Mouse (Mus musculus) forebrain, embryonic 15.5 days (tissue): ENCODE data around the gene Ppp1r17. TPM values are rescaled to one million over a fixed set of nuclear protein-coding genes. Genes with fewer than 3 reads are reported as not detected.

Experiments used
- ATAC-seq: fragments of 200-750 bp; cut with Nextera tagmentation; replicated peaks from 2 replicates; pipeline ENCODE4 v1.8.0; 2017; ENCODE audit warnings: mild to moderate bottlenecking, moderate TSS enrichment, moderate library complexity
- H3K27ac ChIP-seq: fragments of 300-500 bp; sonication (generic); replicated peaks from 2 replicates; pipeline ENCODE4 v1.5.1; 2015; ENCODE audit warnings: mild to moderate bottlenecking, inconsistent platforms
- H3K27me3 ChIP-seq: fragments of 300-500 bp; sonication (generic); 2 replicates; pipeline ENCODE4 v1.6.1; 2015; ENCODE audit warnings: inconsistent platforms
- H3K36me3 ChIP-seq: fragments of 300-500 bp; sonication (generic); 2 replicates; pipeline ENCODE4 v1.6.1; 2015; ENCODE audit warnings: mild to moderate bottlenecking, inconsistent platforms
- H3K4me1 ChIP-seq: fragments of 300-500 bp; sonication (generic); 2 replicates; pipeline ENCODE4 v1.6.1; 2015; ENCODE audit warnings: inconsistent platforms
- H3K4me2 ChIP-seq: fragments of 300-500 bp; sonication (generic); replicated peaks from 2 replicates; pipeline ENCODE4 v1.6.1; 2015; ENCODE audit warnings: mild to moderate bottlenecking, inconsistent platforms
- H3K4me3 ChIP-seq: fragments of 300-500 bp; sonication (generic); 2 replicates; pipeline ENCODE4 v1.5.1; 2015; ENCODE audit warnings: mild to moderate bottlenecking, inconsistent platforms
- H3K9ac ChIP-seq: fragments of 300-500 bp; sonication (generic); replicated peaks from 2 replicates; pipeline ENCODE4 v1.6.1; 2015; ENCODE audit warnings: mild to moderate bottlenecking, inconsistent platforms
- H3K9me3 ChIP-seq: fragments of 300-500 bp; sonication (generic); 2 replicates; pipeline ENCODE4 v1.6.1; 2016; ENCODE audit warnings: inconsistent platforms
- WGBS: fragments of 180-500 bp; shearing (Covaris S2); methylation state at CpG from one replicate; pipeline ENCODE4 v1.1.7; 2015; ENCODE audit warnings: mixed read lengths; 5-methylcytosine and 5-hydroxymethylcytosine counted together
- polyA plus RNA-seq: library from polyadenylated mRNA; unstranded; fragments of >200 nt; fragmentation: Nextera tagmentation; extraction: Ambion mirVana; gene quantifications from 2 replicates; pipeline ENCODE4 v1.2.1, GENCODE M21; 2015

The Ppp1r17 gene
- polyA plus RNA-seq: 2.3 and 2.6 TPM in 2 replicates

DNA sequence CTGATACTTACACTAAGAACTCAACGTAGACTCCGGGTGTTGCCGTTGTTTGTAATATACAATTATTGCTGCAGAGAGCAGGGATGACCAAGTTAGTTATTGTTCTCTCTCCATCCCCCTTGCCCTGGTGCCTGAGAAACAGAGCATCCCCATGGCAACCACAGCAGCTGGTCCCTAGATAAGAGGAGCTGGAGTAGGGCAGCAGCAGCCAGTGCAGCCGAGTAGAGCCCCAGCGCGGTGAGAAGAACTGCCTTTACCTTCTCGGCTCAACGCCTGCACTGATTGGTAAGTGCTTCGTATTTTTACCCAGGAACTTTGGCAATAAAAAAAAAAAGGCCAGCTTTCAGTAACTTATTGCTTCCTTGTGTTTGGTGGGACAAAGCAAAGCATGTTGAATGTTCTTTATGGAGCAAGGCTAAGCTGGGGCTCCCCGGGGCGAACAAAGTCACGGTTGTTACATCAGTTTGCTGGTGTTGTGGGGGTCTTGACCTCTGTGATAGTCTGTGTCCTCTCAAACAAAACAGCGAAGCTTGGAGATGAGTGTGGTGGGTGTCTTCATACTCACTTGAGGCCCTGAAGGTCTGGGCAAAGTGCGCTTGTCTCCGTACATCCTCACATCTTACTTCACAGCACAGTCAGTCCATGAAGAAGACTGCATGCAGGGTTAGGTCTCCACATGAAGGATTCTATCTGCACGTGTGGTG lies at the start of gene Ppp1r17:
Gene Ppp1r17, plus strand, starts transcription at position 207 of the 704 bp plus-strand sequence.
- no peak within 1 kb of the TSS for H3K9ac ChIP-seq
- WGBS: 62% methylated on average over 16 of the region's 16 CpGs
- no peak within 1 kb of the TSS for H3K4me2 ChIP-seq
- no peaks in the 10 kb centered on the region for H3K36me3 ChIP-seq
- ATAC-seq: peak; percentile 88
- no peak within 1 kb of the TSS for H3K4me3 ChIP-seq
- no peaks in the 10 kb centered on the region for H3K27me3 ChIP-seq
- no peak within 1 kb of the TSS for H3K27ac ChIP-seq
- peaks cover 8% of the 10 kb centered on the region for H3K4me1 ChIP-seq
- no peaks in the 10 kb centered on the region for H3K9me3 ChIP-seq

- no peaks in the 10 kb centered on the region for H3K36me3 ChIP-seq
- H3K27ac ChIP-seq: no peak overlapping the region
- no peak overlapping the region for H3K4me2 ChIP-seq
- ATAC-seq: peak; percentile 68
- no peaks in the 10 kb centered on the region for H3K27me3 ChIP-seq
- H3K9me3 ChIP-seq: no peaks in the 10 kb centered on the region
- no peak overlapping the region for H3K9ac ChIP-seq
- no peaks in the 10 kb centered on the region for H3K4me1 ChIP-seq
- H3K4me3 ChIP-seq: no peak overlapping the region
These were observed 44.3 kb upstream of the Ppp1r17 start for GRCm38 (mm10) chr6:55972998-55973397.

- Histone ChIP-seq H3K9ac (no peak overlapping the region), H3K4me1 (no peaks in the 10 kb centered on the region), H3K9me3 (no peaks in the 10 kb centered on the region), H3K4me3 (no peak overlapping the region), H3K4me2 (no peak overlapping the region), H3K27ac (no peak overlapping the region), H3K36me3 (no peaks in the 10 kb centered on the region), H3K27me3 (no peaks in the 10 kb centered on the region)
- ATAC-seq: no peak
- WGBS: 83% methylated on average over 2 of the region's 2 CpGs
These were observed 37.5 kb upstream of the Ppp1r17 start for GRCm38 (mm10) chr6:55979766-55980165.

- no peak for ATAC-seq
These were observed 8.6 kb upstream of the Ppp1r17 start for GRCm38 (mm10) chr6:56008711-56009110.

DNA sequence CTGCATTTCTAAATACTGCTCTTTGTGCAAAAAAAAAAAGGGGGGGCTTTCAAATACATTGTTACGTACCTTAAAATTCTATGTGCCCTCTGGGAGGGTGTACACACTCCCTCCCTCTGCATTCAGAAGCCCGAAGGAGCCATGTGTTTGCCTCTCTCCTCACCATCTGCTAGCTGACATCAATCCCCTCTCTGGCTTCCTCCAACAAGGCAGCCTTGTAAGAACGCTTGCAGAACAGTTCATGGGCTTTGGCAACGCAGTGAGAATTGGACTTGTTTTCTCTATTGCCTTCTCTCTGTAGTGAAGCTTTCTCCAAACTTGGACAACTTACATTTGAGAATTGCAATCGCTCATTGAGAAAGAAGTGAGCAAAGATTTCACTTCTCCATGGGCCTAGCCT lies 4.9 kb upstream of the Ppp1r17 start:
- ATAC-seq: peak; percentile 60; the same call in 1 of the 2 replicates
- Histone ChIP-seq H3K4me3 (no peak overlapping the region), H3K4me2 (no peak overlapping the region), H3K4me1 (peaks cover 6% of the 10 kb centered on the region), H3K27me3 (no peaks in the 10 kb centered on the region), H3K36me3 (no peaks in the 10 kb centered on the region), H3K9me3 (no peaks in the 10 kb centered on the region), H3K27ac (no peak overlapping the region), H3K9ac (no peak overlapping the region)
- WGBS: 56% methylated on average over 5 of the region's 5 CpGs

More at GRCm38 (mm10) chr6:56008711-56009110, 8.6 kb upstream of the Ppp1r17 start:
- H3K9ac ChIP-seq: no peak overlapping the region
- no peaks in the 10 kb centered on the region for H3K27me3 ChIP-seq
- H3K27ac ChIP-seq: no peak overlapping the region
- H3K36me3 ChIP-seq: no peaks in the 10 kb centered on the region
- peaks cover 4% of the 10 kb centered on the region; the same call in 1 of the 2 replicates for H3K4me1 ChIP-seq
- H3K4me2 ChIP-seq: no peak overlapping the region
- 72% methylated on average over 4 of the region's 4 CpGs for WGBS
- H3K9me3 ChIP-seq: no peaks in the 10 kb centered on the region
- H3K4me3 ChIP-seq: no peak overlapping the region

DNA sequence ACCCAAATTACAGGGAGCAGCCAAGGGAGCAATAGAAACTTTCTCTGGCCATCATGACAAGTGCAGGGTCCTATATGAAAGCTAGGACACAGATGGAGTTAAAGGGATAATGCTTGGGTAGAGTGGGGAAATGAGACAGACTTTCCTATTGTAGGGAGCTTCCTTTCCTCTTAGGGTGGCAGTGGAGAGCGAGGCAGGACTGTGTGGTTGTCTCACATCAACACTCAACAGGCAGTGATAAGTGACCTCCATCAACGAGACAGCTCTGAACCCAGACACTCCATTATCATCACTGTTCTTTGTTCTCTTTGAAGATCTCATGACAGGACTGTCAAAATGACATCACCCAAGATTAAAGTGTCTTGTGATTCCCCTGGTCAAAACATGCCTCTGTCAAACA lies 2.3 kb downstream of the Ppp1r17 start:
- WGBS: 54% methylated on average over 2 of the region's 2 CpGs
- ATAC-seq: no peak
- no peak overlapping the region for H3K9ac ChIP-seq
- no peak overlapping the region for H3K4me2 ChIP-seq
- H3K27me3 ChIP-seq: no peaks in the 10 kb centered on the region
- peaks cover 6% of the 10 kb centered on the region; the same call in 1 of the 2 replicates for H3K4me1 ChIP-seq
- H3K36me3 ChIP-seq: no peaks in the 10 kb centered on the region
- no peaks in the 10 kb centered on the region for H3K9me3 ChIP-seq
- no peak overlapping the region for H3K4me3 ChIP-seq
- no peak overlapping the region for H3K27ac ChIP-seq

DNA sequence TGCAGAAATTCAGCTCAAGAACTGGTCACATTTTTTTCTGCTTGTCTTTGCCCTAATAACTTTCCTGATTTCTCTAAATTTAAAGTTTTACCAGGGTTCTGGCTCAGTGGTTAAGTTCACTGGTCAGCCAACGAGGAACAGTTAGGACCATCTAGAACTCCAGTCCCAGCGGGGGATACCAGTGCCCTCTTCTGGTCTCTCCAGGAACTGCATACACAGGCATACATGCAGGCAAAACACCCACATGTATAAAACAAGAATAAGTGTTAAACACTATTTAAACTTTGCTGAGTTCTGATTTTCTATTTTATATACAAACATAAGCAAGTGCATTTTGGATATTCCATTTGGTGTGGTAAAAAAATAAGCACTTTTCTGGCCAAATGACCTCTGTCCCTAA lies 8.2 kb downstream of the Ppp1r17 start:
- no peak overlapping the region for H3K4me3 ChIP-seq
- H3K9me3 ChIP-seq: no peaks in the 10 kb centered on the region
- H3K27ac ChIP-seq: no peak overlapping the region
- 64% methylated on average over 2 of the region's 2 CpGs for WGBS
- no peak for ATAC-seq
- no peaks in the 10 kb centered on the region for H3K27me3 ChIP-seq
- H3K4me1 ChIP-seq: peaks cover 9% of the 10 kb centered on the region; the same call in 1 of the 2 replicates
- no peak overlapping the region for H3K4me2 ChIP-seq
- H3K36me3 ChIP-seq: no peaks in the 10 kb centered on the region
- H3K9ac ChIP-seq: no peak overlapping the region

DNA sequence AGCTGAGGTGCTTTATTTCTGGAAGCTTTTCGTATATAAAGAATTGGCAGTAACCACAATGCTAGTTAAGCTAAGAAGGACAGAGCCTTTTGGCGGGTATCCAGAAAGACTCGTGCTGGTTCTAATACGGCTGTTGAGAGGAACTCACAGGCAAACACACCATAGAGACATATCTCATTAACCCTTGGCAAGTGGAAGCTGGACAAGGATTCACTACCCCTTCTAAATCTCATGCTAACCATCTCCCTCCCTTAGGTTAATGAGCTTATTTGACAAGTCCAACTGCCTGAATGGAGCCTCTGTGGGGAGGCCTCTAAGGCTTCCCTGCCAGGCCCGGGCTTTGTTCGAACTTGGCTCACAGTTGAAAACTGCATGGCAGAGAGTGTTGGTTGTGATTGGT lies 10.0 kb downstream of the Ppp1r17 start:
- ATAC-seq: peak; percentile 77
- Histone ChIP-seq H3K4me3 (no peak overlapping the region), H3K27ac (peak overlapping the region; percentile 34; the same call in 1 of the 2 replicates), H3K4me1 (peaks cover 9% of the 10 kb centered on the region; the same call in 1 of the 2 replicates), H3K27me3 (no peaks in the 10 kb centered on the region), H3K9me3 (no peaks in the 10 kb centered on the region), H3K36me3 (no peaks in the 10 kb centered on the region), H3K9ac (no peak overlapping the region), H3K4me2 (no peak overlapping the region)
- 38% methylated on average over 6 of the region's 6 CpGs for WGBS

DNA sequence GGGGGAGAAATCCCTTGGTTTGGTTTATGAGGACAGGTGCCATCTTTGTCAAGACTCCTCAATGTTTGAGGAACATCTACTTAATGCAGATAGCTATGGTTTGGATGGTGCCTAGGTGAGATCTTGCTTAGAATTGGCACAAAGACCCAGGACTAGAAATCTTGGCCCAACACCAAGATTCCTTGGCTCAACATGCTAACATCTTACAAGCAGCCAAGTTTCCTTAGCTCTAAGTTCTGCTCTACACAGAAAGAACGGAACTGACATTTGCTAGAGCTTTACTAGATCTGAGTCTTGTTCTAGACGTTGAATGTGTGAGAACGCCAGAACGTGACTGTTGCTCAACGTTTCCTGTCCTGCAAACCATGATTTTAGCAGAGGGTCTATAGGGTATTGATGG lies 10.7 kb downstream of the Ppp1r17 start:
- H3K27me3 ChIP-seq: no peaks in the 10 kb centered on the region
- H3K27ac ChIP-seq: peak overlapping the region; percentile 34
- WGBS: 65% methylated on average over 5 of the region's 5 CpGs
- peaks cover 9% of the 10 kb centered on the region; the same call in 1 of the 2 replicates for H3K4me1 ChIP-seq
- no peaks in the 10 kb centered on the region for H3K9me3 ChIP-seq
- no peak overlapping the region for H3K4me3 ChIP-seq
- no peak overlapping the region for H3K4me2 ChIP-seq
- H3K36me3 ChIP-seq: no peaks in the 10 kb centered on the region
- ATAC-seq: peak; percentile 17; the same call in 1 of the 2 replicates
- H3K9ac ChIP-seq: no peak overlapping the region

DNA sequence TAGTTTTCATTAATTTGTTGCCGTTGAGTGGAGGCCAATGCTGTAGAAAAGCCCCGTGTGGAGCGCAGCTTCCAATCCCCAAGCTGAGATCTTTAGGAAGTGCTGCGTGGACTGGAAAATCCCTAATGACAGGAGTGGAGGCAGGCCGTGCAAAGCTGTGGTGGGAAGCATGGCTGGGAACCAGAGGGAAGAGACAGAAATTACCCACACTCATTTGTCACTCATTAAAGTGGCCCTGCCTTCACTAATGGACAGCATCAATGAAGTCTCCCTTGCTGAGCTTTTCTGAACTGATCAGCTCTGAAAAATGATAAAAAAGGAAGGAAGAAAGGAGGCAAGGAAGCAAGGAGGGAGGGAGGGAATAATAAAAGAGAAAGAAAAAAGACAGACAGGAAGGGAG lies 12.7 kb downstream of the Ppp1r17 start:
- Histone ChIP-seq H3K9ac (no peak overlapping the region), H3K36me3 (no peaks in the 10 kb centered on the region), H3K9me3 (no peaks in the 10 kb centered on the region), H3K4me3 (no peak overlapping the region), H3K4me2 (no peak overlapping the region), H3K4me1 (peaks cover 9% of the 10 kb centered on the region; the same call in 1 of the 2 replicates), H3K27me3 (no peaks in the 10 kb centered on the region), H3K27ac (no peak overlapping the region)
- WGBS: 21% methylated on average over 5 of the region's 5 CpGs
- ATAC-seq: no peak

GRCm38 (mm10) chr6:56032231-56032630 lies 14.9 kb downstream of the Ppp1r17 start:
- Histone ChIP-seq H3K4me1 (peaks cover 9% of the 10 kb centered on the region; the same call in 1 of the 2 replicates), H3K9me3 (no peaks in the 10 kb centered on the region), H3K9ac (no peak overlapping the region), H3K4me3 (no peak overlapping the region), H3K36me3 (no peaks in the 10 kb centered on the region), H3K27ac (no peak overlapping the region), H3K4me2 (no peak overlapping the region), H3K27me3 (no peaks in the 10 kb centered on the region)
- ATAC-seq: no peak
- WGBS: 79% methylated on average over 2 of the region's 2 CpGs

GRCm38 (mm10) chr6:56035054-56035453 lies 17.8 kb downstream of the Ppp1r17 start:
- Histone ChIP-seq H3K27me3 (no peaks in the 10 kb centered on the region), H3K9me3 (no peaks in the 10 kb centered on the region), H3K36me3 (no peaks in the 10 kb centered on the region), H3K4me2 (no peak overlapping the region), H3K27ac (no peak overlapping the region), H3K9ac (no peak overlapping the region), H3K4me3 (no peak overlapping the region), H3K4me1 (peaks cover under 1% of the 10 kb centered on the region; the same call in 1 of the 2 replicates)
- WGBS: 80% methylated on average over 10 of the region's 10 CpGs
- ATAC-seq: no peak
